Mouse (Mus musculus): Measurements from ENCODE around the gene Tmem60. TPM values are rescaled to one million over a fixed set of nuclear protein-coding genes. Genes with fewer than 3 reads are reported as not detected.

Tmem60 gene
- total RNA-seq, 4 experiments from 2014 or later, result 19.8 to 25.7 (median 22.4) TPM

DNA sequence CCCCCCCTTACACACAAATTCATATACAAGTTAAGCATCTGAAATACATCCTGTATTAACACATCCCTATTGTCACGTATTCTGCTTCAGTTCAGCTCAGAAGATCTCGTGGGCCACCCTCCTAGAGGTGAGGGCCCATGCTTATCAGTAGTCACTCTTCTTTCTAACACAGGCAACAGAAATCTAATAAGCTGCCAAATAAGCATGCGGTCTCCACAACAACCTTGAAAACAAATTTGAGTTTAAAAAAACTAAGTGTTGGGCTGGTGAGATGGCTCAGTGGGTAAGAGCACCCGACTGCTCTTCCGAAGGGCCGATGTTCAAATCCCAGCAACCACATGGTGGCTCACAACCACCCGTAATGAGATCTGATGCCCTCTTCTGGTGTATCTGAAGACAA lies 24.2 kb downstream of the Tmem60 start:
- DNase-seq (ENCODE audit: low spot score in 2 of 2), result no peak

DNA sequence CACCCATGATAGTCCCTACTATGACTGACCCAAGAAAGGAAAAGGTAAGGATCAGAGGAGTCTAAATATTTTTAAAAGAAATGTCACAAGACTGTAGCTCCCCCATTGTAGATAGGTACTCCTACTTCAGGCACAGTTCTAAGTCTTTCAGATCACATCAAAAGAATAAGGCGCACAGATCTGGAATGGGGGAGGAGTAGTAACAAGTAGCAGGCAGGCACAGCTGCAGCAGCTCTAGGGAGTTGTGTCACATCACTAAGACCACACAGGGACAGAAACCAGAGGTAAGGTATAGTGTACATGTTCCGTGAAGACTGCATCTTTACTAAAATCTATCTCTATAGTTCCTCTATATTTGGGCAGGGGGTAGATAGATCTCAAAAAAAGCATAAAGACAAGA lies 29.8 kb downstream of the Tmem60 start:
- DNase-seq (ENCODE audit: low spot score in 2 of 2), result no peak

GRCm38 (mm10) chr5:20913372-20914275 lies 31.6 kb downstream of the Tmem60 start:
- DNase-seq (ENCODE audit: low spot score in 2 of 2), result peak; percentile 35 to 77

DNA sequence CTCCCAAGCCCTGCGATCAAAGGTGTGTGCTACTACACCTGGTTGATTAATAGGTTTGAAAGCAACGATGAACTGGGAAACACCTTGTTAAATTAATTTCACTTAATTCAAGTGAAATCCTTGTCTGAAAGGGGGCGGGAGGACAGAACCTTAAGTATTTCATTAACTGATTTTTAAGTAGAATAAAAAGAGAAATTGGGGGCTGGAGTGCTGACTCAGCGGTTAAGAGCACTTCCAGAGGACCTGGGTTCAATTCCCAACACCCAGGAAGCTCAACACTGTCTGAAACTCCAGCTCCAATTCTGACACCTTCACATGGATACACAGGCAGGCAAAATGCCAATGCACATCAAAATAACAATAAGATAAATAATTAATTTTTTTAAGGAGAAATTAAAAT lies 37.0 kb downstream of the Tmem60 start:
- DNase-seq (ENCODE audit: low spot score in 2 of 2), result no peak

- no peak for DNase-seq (ENCODE audit: low spot score in 2 of 2)
Measured at GRCm38 (mm10) chr5:20919566-20919965, 37.6 kb downstream of the Tmem60 start.

DNA sequence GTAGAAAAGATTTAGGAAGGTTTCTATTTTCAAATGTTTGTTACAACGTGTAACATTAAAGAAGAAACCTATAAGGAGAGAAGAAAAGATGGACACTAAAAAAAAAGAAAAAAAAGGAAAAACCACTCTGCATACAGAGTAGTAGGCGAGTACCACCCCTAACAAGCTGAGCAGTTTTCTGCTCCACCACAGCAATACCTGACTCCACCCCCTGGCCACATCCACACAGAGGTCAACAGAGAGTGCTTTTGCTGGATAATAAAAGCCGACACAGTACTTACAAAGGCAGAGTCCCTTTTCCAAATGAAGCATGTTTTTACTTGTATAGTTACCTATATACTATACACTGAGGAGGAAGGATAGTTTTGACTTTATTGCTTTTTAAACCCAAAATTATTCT lies 42.6 kb downstream of the Tmem60 start:
- DNase-seq (ENCODE audit: low spot score in 2 of 2), result no peak

GRCm38 (mm10) chr5:20925451-20925850 lies 43.5 kb downstream of the Tmem60 start:
- no peak for DNase-seq (ENCODE audit: low spot score in 2 of 2)

DNA sequence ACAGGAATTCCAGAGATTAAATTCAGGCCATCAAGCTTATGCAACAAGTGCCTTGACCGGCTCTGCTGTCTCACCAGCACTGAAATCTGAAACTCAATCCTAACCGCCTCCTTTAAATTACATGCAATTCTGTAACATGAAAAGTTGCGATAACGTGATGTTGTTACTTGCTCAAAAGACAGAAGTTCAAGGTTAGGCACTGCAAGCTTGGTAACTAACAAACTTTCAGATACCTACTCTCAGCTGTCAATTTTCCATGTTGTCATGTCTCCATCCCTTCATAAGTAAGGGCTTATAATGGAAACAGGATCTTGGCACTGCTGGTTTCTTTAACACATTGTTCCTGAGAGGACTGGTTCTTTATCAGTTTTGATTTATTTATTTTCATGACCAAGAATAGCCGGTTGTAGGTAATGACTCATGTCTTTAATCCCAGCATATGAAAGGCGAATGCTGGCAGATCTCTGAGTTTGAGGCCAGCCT lies 47.7 kb downstream of the Tmem60 start:
- no peak for DNase-seq (ENCODE audit: low spot score in 2 of 2)

GRCm38 (mm10) chr5:20930430-20930829 lies 48.4 kb downstream of the Tmem60 start:
- no peak for DNase-seq (ENCODE audit: low spot score in 2 of 2)

- no peak for DNase-seq (ENCODE audit: low spot score in 2 of 2)
Measured at GRCm38 (mm10) chr5:20931300-20931699, 49.3 kb downstream of the Tmem60 start.

GRCm38 (mm10) chr5:20932585-20932984 lies 50.6 kb downstream of the Tmem60 start:
- no peak for DNase-seq (ENCODE audit: low spot score in 2 of 2)

GRCm38 (mm10) chr5:20935934-20936333 lies 53.9 kb downstream of the Tmem60 start:
- DNase-seq (ENCODE audit: low spot score in 2 of 2), result no peak

Other genes with a start within 250 kb of the Tmem60 start
- 10 to 100 TPM; 10.7 to 13.8 (median 11.3) TPM for gene Phtf2, start 67 bp upstream of the Tmem60 start, total RNA-seq (2022)
- 10 to 100 TPM; 19.5 to 22.1 (median 20.8) TPM for gene Rsbn1l, start 74.2 kb downstream of the Tmem60 start, total RNA-seq (2022)
- gene Ptpn12, start 173.7 kb downstream of the Tmem60 start, total RNA-seq (2022), result 10 to 100 TPM; 36.3 to 42.8 (median 38.0) TPM